Mouse (Mus musculus): ENCODE results near the gene Sema6b. TPM values are rescaled to one million over a fixed set of nuclear protein-coding genes. Genes with fewer than 3 reads are reported as not detected.
A peak's percentile ranks its signal among the peaks of the same experiment; 100 is the strongest.

Gene Sema6b
- polyA plus RNA-seq, 1 experiment from 2014 or later, result 1.5 TPM

DNA sequence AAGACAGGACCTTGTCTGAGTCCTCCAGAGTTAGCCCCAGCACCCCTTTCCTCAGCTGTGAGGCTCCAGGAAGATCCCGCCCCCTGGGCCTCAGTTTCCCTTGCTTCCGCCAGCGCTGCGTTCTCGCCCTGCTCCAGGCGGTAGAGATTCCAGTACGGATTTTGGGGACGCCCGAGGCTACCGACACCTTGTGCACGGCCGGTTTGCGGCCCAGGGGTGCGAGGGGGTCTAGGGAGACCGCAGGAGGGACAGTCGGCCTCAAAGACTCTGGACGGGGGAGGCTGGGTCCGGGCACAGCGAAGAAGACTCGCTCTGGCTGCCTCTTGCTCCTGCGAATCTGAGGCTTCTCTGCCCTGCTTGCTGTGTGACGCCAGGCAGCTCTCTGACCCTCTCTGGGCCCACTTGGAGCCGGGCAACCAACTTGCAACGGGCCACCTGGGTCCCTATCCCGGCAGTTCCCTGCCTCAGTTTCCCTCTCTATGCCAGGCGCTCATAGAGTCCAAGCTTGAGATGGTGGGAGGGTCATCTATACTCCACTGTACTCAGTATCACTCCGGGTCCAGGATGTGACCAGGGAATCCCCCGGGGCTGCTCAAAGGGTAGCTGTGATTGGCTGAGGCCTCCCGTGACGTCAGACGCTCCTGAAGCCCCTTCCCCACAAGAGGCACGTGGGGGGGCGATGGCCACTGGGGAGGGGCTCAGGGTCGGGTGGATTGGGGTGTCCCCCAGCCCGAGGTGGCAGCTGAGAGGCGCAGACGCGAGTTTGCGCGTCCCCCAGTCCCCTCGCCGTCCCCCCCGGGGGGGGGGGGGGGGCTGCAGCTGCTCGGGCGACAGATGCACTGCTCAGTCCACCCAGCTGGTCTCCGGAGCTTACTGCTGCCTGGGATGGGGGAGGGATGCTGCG, 1.8 kb upstream of the Sema6b start:
- WGBS (ENCODE audit: insufficient replicate concordance), result 4% methylated on average over 40 of the region's 47 CpGs

DNA sequence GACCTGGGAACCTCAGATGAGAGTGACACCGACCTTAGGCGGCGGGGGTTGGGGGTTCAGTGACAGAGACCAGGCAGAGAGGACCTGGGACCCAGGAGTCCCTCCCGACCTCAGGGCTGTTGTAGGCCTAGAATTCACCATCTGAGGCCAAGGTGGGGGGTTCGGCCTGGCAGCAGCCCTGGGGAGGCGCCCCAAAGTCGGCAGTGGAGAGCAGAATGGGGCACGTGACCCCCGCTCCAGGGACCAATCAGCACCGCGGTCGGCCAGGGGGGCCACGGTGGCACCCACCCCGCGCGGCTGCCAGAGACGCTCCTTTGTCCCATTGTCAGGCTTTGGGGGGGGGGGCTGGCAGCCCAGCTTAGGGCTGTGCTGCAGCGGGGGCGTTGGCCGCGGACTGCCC, 788 bp downstream of the Sema6b start:
- Histone ChIP-seq H3K4me2 (peak overlapping the region; percentile 90), H3K9ac (peak overlapping the region; percentile 46), H3K4me1 (peaks cover 50% of the 10 kb centered on the region), H3K9me3 (replicated peaks) (no peaks in the 10 kb centered on the region), H3K36me3 (no peaks in the 10 kb centered on the region), H3K27ac (no peak overlapping the region), H3K4me3 (peak overlapping the region; percentile 62), H3K27me3 (replicated peaks) (peaks cover 79% of the 10 kb centered on the region)
- 7% methylated on average over 21 of the region's 21 CpGs for WGBS (ENCODE audit: insufficient replicate concordance)
- ATAC-seq, result no peak

More for the DNA sequence above, 1.8 kb upstream of the Sema6b start:
- H3K9me3 ChIP-seq (replicated peaks), result no peaks in the 10 kb centered on the region
- peak overlapping the region; percentile 62 for H3K4me2 ChIP-seq
- no peak overlapping the region for H3K27ac ChIP-seq
- peaks cover 100% of the 10 kb centered on the region for H3K27me3 ChIP-seq (replicated peaks)
- no peak; the same call in 1 of the 2 replicates for ATAC-seq
- H3K4me3 ChIP-seq, result peak overlapping the region; percentile 33; the same call in 1 of the 2 replicates
- no peak overlapping the region for H3K9ac ChIP-seq
- peaks cover 40% of the 10 kb centered on the region for H3K4me1 ChIP-seq
- H3K36me3 ChIP-seq, result no peaks in the 10 kb centered on the region

DNA sequence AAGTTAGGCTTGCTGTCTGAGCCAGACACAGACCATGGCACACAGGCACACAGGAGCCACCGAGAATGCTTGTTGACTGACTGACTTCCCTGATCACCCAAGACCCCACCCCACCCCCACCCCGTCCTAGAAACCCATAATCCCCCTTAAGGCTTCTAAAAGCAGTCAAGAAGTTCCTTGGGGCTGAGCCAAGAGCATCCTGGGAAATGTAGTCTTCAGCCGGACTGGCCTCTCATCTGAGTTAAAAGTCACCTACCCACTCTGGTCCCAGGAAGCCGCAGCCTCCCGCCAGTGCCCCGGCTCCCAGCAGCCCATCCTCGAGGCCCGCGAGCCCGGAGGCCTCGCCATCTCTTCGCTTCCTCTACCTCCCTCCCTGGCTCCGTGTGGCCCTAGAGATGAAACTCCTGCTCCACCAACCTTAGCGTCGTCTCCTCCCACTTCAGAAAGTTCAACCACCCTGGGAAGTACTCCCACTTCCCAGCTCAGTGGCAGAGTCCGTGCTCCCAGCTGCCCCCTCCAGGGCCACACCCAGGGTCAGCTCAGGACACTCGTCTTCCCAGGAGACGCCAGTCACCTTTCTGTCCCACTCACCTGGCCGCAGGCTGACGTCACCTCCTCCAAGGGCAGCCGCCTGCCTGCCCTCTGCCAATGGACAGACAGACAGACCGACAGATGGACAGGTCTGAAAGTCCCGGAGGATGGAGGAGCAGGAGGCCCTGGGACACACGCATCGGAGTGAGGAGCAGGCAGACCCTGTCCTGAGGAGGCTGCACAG, 2.1 kb downstream of the Sema6b start:
- WGBS (ENCODE audit: insufficient replicate concordance), result 25% methylated on average over 25 of the region's 25 CpGs
- no peak overlapping the region for H3K27ac ChIP-seq
- H3K4me1 ChIP-seq, result peaks cover 63% of the 10 kb centered on the region
- H3K9ac ChIP-seq, result no peak overlapping the region
- H3K27me3 ChIP-seq (replicated peaks), result peaks cover 66% of the 10 kb centered on the region
- peak overlapping the region; percentile 13; the same call in 1 of the 2 replicates for H3K4me2 ChIP-seq
- H3K36me3 ChIP-seq, result no peaks in the 10 kb centered on the region
- no peaks in the 10 kb centered on the region for H3K9me3 ChIP-seq (replicated peaks)
- ATAC-seq, result no peak
- no peak overlapping the region for H3K4me3 ChIP-seq

DNA sequence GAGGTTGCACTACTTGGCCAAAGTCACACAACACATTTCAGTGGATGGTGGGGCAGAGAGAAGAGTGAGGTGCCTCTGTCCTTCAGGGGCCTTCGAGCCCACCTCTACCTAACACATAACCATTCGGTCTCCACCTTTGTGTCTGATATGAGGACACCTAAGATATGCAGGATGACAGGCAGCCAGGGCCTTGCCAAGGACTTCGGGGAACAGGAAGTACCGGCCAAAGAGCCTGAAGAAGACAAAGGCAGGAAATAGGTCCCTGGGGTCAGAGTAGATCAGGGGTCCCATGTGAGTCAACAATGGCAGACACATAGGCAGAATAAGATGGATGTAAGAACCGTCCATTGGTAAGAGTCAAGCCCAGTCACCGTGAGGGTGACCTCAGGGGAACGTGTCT, 3.6 kb downstream of the Sema6b start:
- peaks cover 59% of the 10 kb centered on the region for H3K4me1 ChIP-seq
- no peak for ATAC-seq
- peaks cover 51% of the 10 kb centered on the region for H3K27me3 ChIP-seq (replicated peaks)
- no peak overlapping the region for H3K27ac ChIP-seq
- no peak overlapping the region for H3K4me3 ChIP-seq
- H3K4me2 ChIP-seq, result no peak overlapping the region
- no peak overlapping the region for H3K9ac ChIP-seq
- 55% methylated on average over 7 of the region's 7 CpGs for WGBS (ENCODE audit: insufficient replicate concordance)
- H3K9me3 ChIP-seq (replicated peaks), result no peaks in the 10 kb centered on the region
- H3K36me3 ChIP-seq, result no peaks in the 10 kb centered on the region

DNA sequence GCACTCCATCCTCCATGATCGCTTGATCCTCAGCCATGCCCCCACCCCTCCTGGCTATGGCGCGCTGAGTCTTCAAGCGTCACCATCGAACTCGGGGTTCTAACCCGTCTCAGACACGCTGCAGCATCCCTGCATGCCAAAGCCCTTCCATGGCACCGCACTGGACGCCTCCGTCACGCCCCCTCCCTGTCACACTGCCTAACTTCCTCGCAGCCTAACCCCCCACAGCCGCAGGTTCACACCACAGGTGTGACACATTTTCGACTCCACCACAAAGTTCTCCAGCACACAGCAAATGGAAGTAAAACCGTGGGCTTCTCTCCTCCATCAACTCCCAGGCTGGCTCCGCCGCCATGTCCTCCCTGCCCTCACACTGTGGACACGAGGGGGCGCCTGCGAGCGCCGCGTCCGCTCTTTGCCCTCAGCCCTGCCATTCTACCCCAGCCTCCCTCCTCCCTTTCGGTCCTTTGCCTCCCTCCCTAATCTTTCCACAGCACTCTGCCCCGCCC, 5.6 kb downstream of the Sema6b start:
- ATAC-seq, result peak; percentile 42
- H3K9me3 ChIP-seq (replicated peaks), result no peaks in the 10 kb centered on the region
- peaks cover 43% of the 10 kb centered on the region for H3K4me1 ChIP-seq
- H3K27me3 ChIP-seq (replicated peaks), result peaks cover 31% of the 10 kb centered on the region
- peak overlapping the region; percentile 47 for H3K9ac ChIP-seq
- H3K36me3 ChIP-seq, result peaks cover 7% of the 10 kb centered on the region; the same call in 1 of the 2 replicates
- peak overlapping the region; percentile 74 for H3K27ac ChIP-seq
- H3K4me3 ChIP-seq, result peak overlapping the region; percentile 54
- 1% methylated on average over 27 of the region's 27 CpGs for WGBS (ENCODE audit: insufficient replicate concordance)
- peak overlapping the region; percentile 88 for H3K4me2 ChIP-seq

DNA sequence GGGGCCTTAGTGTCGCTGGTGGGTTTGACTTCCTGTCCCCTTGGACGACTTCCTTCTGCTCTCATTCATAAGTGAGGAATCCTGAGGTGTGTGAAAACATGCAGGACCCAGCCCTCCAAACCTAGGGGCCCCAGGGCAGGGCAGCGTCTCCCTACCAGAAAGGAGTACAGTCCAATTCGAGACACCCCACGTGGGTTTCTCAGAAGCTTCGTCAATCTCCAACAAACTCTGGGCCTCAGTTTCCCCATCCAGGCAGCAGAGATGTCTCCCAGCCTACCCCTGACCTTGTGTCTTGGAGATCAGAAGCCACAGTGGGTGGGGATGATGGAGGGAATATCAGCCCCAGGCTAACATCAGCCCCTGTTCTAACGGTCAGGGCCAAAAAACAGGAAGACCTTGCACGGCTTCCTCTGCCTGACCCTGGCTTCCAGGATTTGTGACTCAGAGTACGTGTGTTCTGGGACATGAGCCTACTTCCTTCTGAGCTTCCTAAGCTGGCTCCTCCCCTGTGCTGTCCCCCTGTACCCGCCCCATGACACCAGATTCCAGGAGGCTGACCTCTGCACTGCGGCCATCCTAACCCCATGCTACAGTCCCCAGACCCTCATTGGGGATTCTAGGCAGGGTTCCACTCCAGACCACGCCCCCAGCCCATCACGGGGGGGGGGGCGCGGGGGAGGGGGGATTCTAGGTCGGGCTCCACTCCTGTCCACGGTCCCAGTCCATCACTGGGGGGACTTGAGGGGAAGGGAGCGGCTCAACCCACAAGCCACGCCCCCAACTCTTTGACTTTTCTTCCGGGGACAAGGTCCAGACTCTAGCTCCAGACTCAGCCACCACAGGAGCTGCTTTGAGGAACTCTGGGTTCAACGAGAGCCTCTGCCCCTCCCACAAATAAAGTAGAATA, 6.4 kb downstream of the Sema6b start:
- peak overlapping the region; percentile 74 for H3K27ac ChIP-seq
- 6% methylated on average over 21 of the region's 21 CpGs for WGBS (ENCODE audit: insufficient replicate concordance)
- peaks cover 22% of the 10 kb centered on the region for H3K27me3 ChIP-seq (replicated peaks)
- no peaks in the 10 kb centered on the region for H3K9me3 ChIP-seq (replicated peaks)
- peaks cover 7% of the 10 kb centered on the region; the same call in 1 of the 2 replicates for H3K36me3 ChIP-seq
- peak overlapping the region; percentile 88 for H3K4me2 ChIP-seq
- H3K9ac ChIP-seq, result peak overlapping the region; percentile 47; the same call in 1 of the 2 replicates
- ATAC-seq, result peak; percentile 70
- peaks cover 37% of the 10 kb centered on the region for H3K4me1 ChIP-seq
- H3K4me3 ChIP-seq, result peak overlapping the region; percentile 54

DNA sequence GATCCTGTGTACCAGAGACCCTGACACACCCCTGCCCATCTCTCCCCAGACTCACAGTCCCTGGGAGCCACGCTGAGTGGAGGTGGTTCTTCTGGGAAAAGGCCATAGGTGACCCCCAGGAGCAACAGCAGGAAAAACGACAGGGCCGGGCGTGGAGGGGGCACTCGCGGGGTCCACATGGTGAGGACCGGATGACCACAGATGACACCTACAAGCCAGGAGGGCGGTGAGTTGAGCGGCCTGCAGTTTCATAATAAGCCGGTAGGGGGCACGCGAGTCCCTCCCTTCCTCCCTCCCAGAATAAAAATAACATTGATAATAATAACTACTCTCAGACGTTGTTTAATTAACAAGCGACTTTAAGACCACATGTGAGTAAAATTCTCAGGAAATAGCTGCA, 7.5 kb downstream of the Sema6b start:
- Histone ChIP-seq H3K4me1 (peaks cover 29% of the 10 kb centered on the region), H3K27me3 (replicated peaks) (peaks cover 12% of the 10 kb centered on the region), H3K9me3 (replicated peaks) (no peaks in the 10 kb centered on the region), H3K36me3 (peaks cover 7% of the 10 kb centered on the region; the same call in 1 of the 2 replicates), H3K9ac (no peak overlapping the region), H3K4me2 (peak overlapping the region; percentile 34), H3K4me3 (no peak overlapping the region), H3K27ac (no peak overlapping the region)
- WGBS (ENCODE audit: insufficient replicate concordance), result 4% methylated on average over 14 of the region's 14 CpGs
- ATAC-seq, result no peak

DNA sequence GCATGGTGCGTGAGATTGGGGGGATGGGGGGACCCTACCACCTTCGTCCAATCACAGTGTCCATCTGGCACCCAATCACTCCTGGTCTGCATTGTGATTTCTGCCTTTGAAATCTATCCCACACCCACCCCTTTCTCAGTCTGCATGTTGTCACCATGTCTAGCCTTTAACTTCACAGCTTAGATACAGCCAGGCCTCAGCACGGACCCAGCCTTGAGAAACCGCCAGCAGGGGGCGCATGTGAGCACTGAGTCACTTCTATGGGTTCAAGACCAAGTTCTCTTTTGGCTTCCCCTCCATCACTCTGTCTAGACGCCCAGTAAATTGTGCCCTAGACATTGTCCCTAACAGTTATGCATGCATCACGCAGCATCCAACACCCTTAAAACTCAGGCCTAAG, 8.3 kb downstream of the Sema6b start:
- Histone ChIP-seq H3K27ac (no peak overlapping the region), H3K4me1 (peaks cover 29% of the 10 kb centered on the region), H3K36me3 (peaks cover 7% of the 10 kb centered on the region; the same call in 1 of the 2 replicates), H3K27me3 (replicated peaks) (peaks cover 4% of the 10 kb centered on the region; the same call in 1 of the 2 replicates), H3K9ac (no peak overlapping the region), H3K4me2 (no peak overlapping the region), H3K9me3 (replicated peaks) (no peaks in the 10 kb centered on the region), H3K4me3 (no peak overlapping the region)
- no peak for ATAC-seq
- 29% methylated on average over 7 of the region's 7 CpGs for WGBS (ENCODE audit: insufficient replicate concordance)

DNA sequence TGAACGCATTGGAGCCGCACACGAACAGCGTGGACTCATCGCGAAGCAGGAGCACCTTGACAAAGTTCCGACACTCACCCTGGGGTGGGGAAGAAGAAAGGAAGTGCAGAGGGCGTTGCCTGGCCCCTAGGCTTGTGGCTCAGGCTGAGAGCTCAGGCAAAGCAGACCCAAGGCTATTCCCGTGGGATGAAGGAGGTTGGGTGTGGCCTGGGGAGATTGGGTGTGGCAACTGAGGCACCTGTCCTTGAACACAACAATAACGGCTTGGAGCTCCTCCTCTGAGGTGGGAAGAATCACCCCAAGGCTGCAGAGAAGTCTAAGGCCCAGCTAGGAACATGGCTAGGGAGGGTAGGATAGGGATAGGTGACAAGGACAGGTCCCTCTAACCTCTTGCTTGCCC, 9.0 kb downstream of the Sema6b start:
- Histone ChIP-seq H3K27ac (no peak overlapping the region), H3K27me3 (replicated peaks) (peaks cover 6% of the 10 kb centered on the region; the same call in 1 of the 2 replicates)

DNA sequence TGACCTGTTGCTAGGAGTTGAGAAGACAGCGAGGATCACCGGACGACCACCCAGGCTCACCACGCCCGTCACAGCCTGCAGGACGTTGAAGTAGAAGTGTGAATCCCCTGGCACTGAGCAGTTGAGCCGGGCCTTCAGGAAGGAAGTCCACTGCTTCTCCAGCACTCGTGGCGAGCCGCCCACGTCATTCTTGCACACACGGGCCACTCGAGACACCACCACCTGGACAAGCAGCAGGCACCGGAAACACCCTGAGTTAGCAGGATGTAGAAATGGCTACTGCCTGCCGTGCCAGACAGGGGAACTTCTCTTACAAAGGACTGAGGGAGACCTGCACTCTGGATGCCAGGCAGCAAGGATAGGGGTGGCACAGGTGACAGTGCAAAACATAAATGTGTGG, 11.9 kb downstream of the Sema6b start:
- H3K27ac ChIP-seq, result no peak overlapping the region
- H3K4me1 ChIP-seq, result peaks cover 19% of the 10 kb centered on the region
- H3K36me3 ChIP-seq, result peaks cover 14% of the 10 kb centered on the region
- H3K9ac ChIP-seq, result 0 out of 2 replicates have a peak overlapping the region, but pooled peaks have one; percentile 8
- H3K4me2 ChIP-seq, result no peak overlapping the region
- WGBS (ENCODE audit: insufficient replicate concordance), result 55% methylated on average over 15 of the region's 15 CpGs
- H3K4me3 ChIP-seq, result no peak overlapping the region
- no peaks in the 10 kb centered on the region for H3K9me3 ChIP-seq (replicated peaks)
- ATAC-seq, result no peak
- peaks cover 20% of the 10 kb centered on the region for H3K27me3 ChIP-seq (replicated peaks)

More for the DNA sequence above, 9.0 kb downstream of the Sema6b start:
- Histone ChIP-seq H3K9ac (no peak overlapping the region), H3K4me1 (peaks cover 29% of the 10 kb centered on the region), H3K36me3 (peaks cover 7% of the 10 kb centered on the region; the same call in 1 of the 2 replicates), H3K4me3 (no peak overlapping the region), H3K9me3 (replicated peaks) (no peaks in the 10 kb centered on the region), H3K4me2 (no peak overlapping the region)
- ATAC-seq, result no peak
- 82% methylated on average over 10 of the region's 10 CpGs for WGBS (ENCODE audit: insufficient replicate concordance)

DNA sequence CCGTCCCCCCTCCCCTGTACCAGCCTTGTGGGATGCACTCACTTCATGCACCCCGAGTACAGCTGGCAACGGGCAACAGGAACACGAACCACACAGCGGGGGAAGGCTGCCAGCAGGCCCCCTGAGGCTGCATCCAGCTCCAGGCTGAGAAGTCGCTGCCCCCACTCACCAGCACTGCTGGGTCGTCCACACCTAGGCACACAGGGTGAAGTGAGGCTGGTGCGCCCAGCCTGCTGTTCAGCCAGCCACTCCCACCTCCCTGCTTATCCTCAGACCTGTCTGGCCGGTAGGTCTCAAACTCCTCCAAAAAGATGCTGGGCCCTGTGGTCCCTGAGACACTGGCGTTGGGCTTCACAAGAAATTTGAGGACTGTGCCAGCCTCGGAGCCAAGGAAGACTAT, 14.0 kb downstream of the Sema6b start:
- peaks cover 7% of the 10 kb centered on the region for H3K9me3 ChIP-seq (replicated peaks)
- no peak overlapping the region for H3K27ac ChIP-seq
- ATAC-seq, result no peak
- peaks cover 12% of the 10 kb centered on the region for H3K36me3 ChIP-seq
- H3K27me3 ChIP-seq (replicated peaks), result peaks cover 40% of the 10 kb centered on the region
- H3K4me2 ChIP-seq, result no peak overlapping the region
- 0 out of 2 replicates have a peak, but pooled peaks cover 11% of the 10 kb centered on the region for H3K4me1 ChIP-seq
- no peak overlapping the region for H3K4me3 ChIP-seq
- 75% methylated on average over 11 of the region's 11 CpGs for WGBS (ENCODE audit: insufficient replicate concordance)
- no peak overlapping the region for H3K9ac ChIP-seq

Measured in liver, embryonic 12.5 days (tissue).